Mouse (Mus musculus): ENCODE measurements around the gene Alcam.

The Alcam gene

GRCm38 (mm10) chr16:52261755-52262154 is 192.1 kb downstream of the Alcam start:
- DNase-seq (ENCODE audit: low spot score) = no peak

GRCm38 (mm10) chr16:52250935-52251334 is 202.9 kb downstream of the Alcam start:
- DNase-seq (ENCODE audit: low spot score) = no peak

DNA sequence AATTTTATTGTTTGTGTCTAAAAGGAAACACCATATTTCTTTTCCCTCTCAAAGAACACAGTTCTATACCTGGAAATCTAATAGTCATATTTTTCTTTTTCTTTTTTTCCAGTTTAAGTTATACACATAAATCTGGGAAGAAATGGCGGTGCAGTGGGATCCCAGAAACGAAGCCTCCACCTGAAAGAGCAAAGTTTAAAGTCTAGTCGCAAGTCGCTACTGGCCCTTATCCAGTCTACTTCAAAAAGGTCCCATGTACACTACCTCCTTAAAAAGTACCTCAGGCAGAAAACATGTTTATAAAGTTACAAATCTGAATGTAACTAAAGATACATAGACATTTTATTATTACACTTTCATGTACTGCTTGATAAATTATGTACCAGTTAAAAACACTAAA is 203.7 kb downstream of the Alcam start:
- DNase-seq (ENCODE audit: low spot score) = no peak

DNA sequence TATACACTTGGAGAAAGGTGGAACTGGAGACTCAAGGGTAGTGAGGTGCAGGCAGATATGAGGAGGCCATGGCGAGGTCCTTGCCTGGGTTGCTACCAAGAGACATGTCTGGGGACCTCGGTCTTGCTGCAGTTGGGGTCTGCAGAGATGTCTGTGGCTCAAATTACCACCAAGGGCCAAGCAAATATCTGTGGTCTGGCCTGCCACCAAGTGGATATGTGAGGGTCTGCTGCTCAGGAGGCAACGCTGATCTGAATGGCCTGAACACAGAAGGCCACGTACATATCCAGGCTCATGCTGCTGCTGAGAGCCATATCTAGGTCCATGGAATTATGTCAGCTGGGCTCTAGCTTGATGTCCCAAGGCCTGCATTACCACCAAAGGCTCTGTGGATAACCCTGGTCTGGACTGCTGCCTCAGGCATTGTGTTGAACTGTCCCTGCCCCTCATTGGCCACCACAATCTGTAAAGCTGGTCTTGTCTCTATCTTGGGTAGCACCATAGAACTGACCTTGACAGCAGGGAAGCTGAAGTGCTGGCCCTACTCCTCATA is 210.4 kb downstream of the Alcam start:
- DNase-seq (ENCODE audit: low spot score) = no peak

DNA sequence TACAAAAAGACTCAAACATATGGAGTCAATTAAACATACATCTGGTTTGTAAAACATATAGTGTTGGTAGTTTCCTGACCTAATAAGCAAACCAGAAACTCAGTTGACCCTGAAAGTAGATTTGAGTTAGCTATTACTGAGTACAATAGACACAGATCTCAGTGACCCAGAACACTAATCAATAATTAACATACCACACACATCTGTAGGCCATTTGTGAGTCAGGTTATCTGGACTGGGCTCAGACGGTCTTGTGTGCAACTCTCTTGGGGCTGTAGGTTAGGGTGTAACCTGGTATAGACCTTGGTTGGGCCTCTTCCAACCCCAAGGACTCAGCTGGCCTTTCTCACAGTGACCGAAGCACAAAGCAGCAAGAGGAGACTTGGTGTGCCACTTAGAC is 211.7 kb downstream of the Alcam start:
- DNase-seq (ENCODE audit: low spot score) = no peak

GRCm38 (mm10) chr16:52229930-52230329 is 223.9 kb downstream of the Alcam start:
- DNase-seq (ENCODE audit: low spot score) = no peak

- no peak for DNase-seq (ENCODE audit: low spot score)
These were observed 224.4 kb downstream of the Alcam start for GRCm38 (mm10) chr16:52229446-52229845.

- DNase-seq (ENCODE audit: low spot score) = no peak
These were observed 231.0 kb downstream of the Alcam start for GRCm38 (mm10) chr16:52222896-52223295.

- DNase-seq (ENCODE audit: low spot score) = no peak
These were observed 234.8 kb downstream of the Alcam start for GRCm38 (mm10) chr16:52219069-52219468.

- no peak for DNase-seq (ENCODE audit: low spot score)
These were observed 242.8 kb downstream of the Alcam start for GRCm38 (mm10) chr16:52210844-52211606.

- DNase-seq (ENCODE audit: low spot score) = no peak
These were observed 253.8 kb downstream of the Alcam start for GRCm38 (mm10) chr16:52200107-52200506.

Measured in ovary, postnatal 36 days (tissue).